Mouse (Mus musculus) spleen, postnatal 4 days (tissue): ENCODE measurements around the gene Gm10964.
A peak's percentile ranks its signal among the peaks of the same experiment; 100 is the strongest.

ENCODE experiments used
- DNase-seq, 2 experiments: peaks; one replicate each; pipeline ENCODE4 v3.0.0; 2022; ENCODE audit warnings: low spot score in 2 of 2

Gene Gm10964

DNA sequence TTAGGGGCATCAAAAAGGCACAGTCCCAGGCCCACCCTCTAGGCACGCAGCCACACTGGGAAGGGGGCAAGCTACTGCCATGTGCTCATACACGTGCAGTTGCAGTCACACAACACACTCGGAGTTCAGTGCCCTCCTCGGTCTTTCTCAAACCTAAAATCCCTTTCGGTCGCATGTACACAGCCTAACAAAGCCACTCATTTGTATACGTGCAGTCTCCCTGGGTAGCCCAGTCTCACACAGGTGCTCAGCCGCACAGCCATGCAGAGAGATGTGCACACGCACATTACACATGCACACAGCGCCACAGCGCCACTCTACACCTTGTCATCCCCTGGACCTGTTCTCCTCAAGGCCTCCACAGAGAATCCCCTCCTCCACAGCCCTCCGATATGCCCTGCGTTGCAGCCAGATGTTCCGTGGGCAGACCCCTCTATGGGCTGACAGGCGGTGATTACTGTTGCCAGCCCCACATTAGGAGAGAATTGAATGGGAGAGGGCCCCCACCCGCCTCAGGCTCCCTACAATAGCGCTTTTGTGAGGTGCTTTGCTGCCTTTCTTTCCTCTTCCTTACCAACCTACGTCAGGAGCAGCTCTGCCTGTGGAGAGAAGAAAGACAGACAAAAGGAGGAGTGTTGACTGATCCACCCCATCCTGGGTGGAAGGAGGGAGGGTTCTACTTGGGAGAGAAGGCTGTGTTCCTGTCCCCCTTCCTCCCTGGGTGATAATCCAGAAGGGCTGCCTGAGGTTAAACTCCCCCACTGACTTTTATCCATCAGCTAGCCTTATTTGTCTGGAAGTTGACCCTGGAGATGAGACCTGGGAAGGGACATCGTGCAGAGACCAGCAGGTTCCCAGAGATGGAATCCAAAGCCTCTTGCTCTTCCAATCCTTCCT lies 5.1 kb upstream of the Gm10964 start:
- DNase-seq: peak in 1 of 2 experiments; percentile 57

DNA sequence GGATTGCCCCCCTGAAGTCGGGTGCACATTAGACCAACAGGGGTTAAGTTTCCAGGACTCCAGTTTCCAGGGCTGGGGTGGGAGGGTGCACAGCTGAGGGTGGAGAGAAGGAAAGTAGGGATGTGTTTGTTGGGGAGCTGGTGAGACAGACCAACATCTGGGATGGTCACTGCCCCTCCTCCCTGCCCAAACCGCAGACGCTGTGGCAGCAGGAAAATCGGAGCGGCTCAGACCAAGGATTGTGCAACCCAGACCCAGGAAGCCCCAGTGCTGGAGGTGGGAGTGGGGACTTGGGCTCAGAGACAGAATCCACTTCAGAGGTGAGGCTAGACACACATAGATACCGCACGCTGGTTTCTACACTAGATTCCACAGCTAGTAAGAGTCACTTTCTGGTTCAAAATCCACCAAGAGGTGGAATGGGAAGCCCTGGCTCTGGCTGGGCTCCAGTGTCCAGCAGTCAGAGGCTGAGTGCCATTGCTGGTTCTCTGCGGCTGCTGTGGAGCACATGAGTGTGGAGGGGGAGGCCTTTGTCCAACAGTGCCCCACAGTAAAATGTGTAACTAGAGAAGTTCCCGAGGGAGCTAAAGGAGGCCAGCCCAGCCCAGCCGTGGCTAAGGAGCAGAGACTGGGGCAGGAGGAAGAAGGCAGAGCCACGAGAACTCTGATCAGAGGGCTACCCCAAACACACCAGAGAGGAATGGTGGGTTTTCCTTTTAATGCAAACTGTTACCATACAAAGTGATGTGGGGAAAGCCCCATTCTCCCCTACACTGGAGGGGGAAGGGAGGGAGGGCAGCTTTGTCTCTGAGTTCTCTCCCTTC lies 4.3 kb upstream of the Gm10964 start:
- DNase-seq: peak in 1 of 2 experiments; percentile 59

DNA sequence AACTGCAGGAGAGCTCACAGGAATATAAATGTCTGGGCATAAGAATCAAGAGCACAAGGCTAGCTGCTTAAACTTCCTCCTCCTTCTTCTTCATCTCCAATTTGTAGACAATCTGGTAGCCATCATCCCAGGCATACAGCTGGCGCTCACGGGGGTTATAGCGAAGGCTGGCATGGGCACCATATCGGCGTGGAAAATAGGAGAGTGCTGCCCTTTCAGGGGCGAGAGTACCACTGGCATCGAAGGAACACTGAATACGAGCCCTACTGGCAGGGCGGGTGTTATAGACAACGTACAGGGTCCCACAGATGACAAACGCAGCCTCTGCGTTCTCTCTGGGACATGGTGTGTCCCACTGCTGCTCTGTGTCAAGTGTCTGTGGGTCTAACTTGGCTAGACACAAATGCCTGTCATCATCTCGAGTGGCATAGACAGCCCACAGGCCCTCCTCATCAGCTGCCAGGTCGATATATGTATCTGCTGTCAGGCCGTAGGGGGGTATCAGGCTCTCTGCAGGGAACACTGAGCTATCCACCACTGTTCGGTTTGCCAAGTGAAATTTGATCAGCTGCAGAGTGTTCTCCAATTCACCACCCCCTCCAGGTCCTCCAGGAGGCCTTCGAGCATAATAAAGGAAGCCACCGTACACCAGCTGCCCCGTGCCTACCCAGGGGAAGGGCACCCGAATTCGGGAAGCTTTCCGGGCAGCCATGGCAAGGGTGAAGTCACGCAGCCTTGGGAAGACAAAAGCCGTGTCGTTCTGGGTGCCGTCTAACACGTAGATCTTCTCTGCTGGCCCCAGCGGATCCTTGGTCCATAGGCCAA lies 3.2 kb upstream of the Gm10964 start:
- peak in 1 of 2 experiments; percentile 58 for DNase-seq

DNA sequence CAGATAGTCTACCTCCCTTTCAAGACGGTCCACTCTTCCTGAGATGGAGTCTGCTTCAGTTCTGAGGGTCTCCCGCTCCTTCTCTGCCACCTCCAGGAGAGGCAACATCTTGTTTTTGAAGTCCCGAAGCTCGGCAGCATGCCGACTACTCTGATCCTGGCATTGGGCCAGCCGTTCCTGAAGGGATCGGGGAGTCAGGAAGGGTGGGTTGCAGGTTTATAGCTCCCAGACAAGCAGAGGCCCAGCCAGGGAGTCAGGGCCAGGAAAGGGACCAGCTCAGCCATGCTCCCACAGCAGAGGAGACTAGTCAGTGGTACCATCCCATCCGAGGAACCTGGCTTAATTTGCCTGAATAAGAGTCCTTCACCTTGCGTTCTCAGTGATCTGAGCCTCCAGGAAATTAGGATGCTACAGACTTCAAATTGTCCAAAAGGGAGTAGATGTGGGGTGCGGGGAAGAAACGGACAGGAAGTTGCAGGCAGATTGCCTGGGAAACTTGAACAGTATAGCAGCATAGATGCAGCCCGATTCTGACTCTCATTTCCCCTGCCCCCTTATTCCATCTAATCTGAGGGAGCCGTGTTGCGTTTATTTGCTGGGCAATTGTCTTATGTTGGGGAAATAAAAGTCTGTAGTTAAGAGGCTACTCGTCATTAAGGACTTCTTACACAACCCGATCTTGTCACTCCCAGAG lies 2.0 kb upstream of the Gm10964 start:
- no peak for DNase-seq

DNA sequence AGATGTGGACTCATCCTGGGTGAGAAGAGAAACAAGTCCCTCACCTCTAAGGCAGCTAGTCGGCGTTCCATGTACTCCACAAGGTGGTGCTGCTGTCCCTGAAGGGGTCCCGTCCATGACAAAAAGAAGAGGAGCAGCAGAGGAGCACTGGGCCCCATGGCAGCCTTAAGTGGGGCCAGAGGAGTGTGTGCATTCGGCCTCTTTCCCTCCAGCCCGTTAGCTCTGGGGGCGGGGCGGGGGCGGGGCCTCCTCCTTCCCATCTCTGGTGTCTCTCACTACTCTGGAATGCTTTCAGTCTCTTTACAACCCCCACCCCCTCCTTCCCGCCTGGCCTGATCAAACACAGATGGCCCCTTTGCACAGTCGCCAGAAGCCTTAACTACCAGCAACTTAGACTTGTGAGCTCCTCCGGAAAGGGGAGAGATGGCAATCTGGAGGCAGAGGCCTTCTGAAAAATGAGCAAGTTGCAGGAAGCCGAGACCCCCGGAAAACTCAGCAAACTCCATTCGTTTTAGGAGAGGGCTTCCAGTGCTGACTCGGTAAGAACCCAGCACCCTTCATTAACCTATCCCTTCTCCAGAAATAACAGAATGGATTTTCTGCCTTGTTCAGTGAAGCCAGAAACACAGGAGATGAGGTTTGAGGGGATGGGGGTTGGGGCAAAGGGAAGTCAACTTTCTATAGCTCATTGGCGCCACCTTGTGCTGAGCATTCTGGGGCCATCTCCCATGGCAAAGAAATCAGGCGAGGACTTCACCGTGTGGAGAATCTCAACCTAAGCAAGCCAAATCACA lies 1.2 kb upstream of the Gm10964 start, which contains the start of gene Olfml3:
Gene Olfml3 (minus strand): TSS at position 224 of the 794 bp plus-strand sequence.
- DNase-seq: peak; percentile 80 to 92

DNA sequence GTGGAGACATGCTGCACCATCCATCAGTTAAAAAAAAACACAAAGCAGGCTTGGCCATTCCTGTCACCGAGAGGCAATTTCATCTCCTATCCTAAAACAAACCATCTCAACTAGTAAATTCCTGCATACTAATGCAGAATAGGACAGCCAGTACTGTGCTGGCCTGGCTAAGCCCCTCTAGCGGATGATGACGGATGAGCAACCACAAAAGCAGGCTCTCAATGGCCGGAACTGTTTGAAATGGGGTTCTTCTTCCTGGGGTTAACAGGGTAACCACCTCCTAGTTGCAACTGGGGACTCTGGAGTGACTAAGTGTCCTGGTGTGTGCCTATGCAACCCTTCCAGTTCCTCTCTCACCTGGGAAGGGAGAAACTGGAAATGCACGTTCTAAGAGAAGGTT lies 1.2 kb downstream of the Gm10964 start:
- peak in 1 of 2 experiments; percentile 48 for DNase-seq

DNA sequence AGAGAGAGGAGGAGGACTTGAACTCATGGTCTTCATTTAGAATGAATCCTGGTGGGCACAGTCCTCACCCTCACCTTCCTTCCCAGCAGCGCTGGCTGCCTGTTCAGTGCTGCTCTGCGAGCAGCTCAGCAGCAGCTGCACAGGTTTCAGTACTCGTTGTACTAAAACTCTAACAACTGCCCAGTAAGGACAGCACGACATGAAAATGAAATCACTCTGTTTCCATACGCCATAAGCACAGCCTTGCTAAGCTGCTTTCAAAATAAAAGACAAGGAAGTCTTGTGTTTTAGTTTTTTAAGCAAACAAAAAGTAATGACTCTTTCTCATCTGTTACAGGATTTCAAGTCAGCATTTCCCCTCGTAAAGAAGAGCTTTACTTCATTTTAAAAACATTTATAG lies 4.0 kb downstream of the Gm10964 start:
- no peak for DNase-seq

DNA sequence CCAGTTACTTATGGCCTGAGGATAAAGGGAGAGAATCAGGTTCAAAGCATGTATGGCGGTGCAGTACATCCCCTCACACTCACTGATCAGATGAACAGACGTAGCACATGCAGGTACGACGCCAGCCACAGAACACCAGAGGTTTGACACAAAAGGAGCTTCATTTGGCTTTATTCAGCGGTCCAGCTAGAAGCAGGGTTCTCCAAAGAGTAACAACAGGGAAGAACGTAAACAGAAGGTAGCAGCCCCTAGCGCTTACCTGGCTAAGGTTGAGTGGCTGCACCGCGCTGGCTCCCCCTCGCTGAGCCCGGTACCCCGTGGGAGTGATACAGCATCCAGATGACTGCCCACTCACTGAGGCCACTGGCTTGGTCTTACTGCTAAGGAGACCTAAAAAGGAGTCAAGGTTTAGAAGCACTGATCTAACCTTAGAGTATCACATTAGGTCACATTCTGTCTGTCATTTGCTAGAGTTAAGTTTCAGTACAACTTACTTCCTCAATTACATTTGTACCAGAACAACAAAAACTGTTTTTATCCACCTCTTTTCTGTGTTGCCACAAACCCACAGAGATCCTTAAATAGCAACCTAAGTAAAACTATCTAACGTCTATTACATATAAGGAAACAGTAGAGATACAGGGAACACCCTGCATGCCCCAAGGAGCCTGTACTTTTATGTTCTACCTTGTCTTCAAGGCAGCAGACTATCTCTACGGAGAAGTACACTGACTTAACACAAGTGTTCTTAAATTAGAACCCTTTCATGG lies 6.0 kb downstream of the Gm10964 start:
- peak in 1 of 2 experiments; percentile 60 for DNase-seq

DNA sequence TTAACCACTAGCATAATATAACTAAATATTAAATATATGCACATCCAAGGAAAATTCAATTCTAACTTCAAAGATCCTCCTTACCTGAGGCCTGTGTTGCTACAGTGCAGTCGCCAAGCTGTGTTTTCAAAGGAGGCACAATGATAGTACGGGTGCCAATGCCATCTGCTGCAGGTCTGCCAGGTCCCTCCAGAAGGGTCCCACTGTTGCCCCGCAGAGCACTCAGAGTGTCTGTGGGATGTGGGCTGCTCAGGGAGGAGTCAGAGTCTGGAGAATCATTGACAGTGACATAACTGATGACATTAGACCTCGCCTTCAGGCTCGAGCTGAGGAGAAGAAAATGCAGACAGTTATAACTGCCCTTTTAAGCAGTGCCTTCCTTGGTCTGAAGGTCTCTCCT lies 7.5 kb downstream of the Gm10964 start:
- DNase-seq: no peak

DNA sequence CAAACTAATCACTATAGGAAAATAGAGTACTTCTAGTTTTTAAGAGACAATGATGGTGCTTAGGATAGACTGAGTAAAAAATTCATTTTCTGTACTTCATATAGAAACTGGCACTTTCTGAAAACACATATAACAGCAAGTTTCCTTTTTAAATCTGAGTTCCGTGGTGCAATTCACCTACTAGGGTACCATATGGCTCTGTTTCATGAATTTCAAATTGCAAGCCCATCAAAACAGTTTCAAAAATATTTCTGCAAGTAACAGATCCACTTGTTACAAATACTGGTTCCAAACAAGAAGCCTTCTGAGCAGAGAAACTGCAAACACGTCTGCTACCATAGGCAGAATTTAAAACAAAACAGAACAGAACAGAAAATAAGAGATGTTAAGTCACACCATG lies 12.4 kb downstream of the Gm10964 start:
- no peak for DNase-seq

DNA sequence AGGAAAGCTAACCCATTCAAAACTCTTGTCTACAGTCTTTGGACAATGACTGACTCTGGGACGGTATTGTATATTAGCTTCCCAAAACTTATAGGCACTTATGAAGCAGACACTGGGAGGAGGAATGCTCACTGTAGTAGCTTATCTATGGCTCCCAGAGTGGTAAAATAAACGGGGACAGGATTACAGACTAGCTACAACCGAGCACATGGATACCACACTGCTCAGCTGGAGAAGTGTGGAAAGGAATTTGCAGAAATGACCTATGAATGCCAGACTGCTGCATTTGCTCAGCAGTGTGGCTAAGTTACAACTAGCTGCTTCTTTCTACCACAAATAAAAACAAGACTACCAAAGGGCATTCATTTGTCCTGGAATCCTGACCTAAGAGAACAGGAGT lies 16.2 kb downstream of the Gm10964 start:
- DNase-seq: no peak

DNA sequence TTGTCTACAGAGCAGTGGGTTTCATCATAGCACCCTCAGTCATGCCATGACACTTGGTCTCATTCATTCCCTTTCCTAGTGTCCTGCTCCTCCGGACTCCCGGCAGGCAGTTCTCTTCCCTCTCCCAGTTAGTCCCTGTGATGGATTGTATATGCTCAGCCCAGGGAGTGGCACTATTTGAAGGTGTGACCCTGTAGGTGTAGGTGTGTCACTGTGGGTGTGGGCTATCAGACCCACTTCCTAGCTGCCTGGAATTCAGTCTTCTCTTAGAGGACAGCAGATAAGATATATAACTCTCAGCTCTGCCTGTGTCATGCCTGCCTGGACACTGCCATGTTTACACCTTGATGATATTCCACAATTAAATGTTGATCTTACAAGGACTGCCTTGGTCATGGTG lies 17.8 kb downstream of the Gm10964 start:
- no peak for DNase-seq

DNA sequence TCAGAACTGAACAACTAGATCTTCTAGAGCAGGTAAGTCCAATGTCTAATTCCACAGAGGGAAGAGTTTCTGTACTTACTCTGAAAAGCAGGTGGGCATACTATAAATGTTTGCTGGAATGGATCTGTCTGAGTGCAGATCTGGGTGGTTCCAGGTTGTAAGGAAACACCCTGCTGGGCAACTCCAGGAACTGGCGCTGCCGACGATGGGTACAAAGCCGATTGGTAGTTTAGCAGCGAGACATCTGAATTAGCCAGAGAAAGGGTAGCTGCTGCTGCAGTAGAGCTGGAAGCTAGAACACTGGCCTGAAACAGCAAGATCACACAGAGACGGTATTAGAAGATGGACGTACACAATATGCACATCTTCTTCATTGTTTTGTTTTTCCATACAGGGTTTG lies 19.3 kb downstream of the Gm10964 start:
- DNase-seq: no peak

DNA sequence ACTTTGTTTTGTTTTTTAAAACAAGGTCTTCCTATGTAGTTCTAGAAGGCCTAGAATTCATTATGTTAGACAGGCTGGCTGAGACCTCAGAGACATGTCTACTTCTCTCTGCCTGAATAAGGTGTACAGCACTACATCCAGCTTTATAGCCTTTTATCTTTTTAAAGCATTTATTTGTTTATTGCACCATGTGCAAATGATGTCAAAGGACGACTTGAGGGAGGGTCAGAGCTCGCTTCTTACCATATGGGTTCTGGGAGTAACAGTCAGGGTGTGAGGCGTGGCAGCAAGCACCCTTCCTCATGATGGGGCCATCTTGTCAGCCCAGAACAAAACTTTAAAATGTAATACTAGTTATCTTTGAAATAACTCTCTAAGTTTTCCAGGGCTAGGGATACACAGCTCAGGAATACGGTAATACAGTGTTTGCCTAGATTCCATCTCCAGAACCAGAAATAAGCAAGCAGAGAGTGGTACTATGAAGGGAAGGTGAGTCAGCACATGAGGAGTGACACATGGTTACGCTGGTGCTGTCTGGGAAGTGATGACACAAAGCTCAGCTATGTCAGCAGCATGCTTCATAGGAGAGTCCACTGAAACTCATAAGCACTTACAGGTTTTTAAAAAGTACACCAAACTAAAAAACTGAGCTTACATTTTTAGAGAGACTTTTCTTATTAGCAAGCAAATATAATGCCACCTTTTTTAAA lies 20.2 kb downstream of the Gm10964 start:
- DNase-seq: no peak

DNA sequence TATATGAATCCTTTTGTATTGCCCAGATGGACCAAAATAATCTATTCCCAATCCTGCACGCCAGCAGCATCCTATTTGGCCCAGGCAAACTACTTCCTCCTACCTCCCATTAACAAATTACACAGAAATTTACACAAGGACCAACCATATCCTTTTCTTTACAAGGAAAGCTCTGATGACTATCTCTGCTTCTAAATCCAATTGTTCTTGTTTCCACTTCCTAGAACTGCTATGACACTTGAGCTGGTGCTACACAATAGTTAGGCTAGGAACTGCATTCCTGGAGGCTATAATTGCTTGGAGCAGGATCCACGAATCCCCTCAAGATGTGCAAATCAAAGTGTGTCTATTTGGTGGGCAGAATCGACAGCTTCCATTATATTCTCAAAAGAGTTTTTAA lies 27.6 kb downstream of the Gm10964 start:
- no peak for DNase-seq

DNA sequence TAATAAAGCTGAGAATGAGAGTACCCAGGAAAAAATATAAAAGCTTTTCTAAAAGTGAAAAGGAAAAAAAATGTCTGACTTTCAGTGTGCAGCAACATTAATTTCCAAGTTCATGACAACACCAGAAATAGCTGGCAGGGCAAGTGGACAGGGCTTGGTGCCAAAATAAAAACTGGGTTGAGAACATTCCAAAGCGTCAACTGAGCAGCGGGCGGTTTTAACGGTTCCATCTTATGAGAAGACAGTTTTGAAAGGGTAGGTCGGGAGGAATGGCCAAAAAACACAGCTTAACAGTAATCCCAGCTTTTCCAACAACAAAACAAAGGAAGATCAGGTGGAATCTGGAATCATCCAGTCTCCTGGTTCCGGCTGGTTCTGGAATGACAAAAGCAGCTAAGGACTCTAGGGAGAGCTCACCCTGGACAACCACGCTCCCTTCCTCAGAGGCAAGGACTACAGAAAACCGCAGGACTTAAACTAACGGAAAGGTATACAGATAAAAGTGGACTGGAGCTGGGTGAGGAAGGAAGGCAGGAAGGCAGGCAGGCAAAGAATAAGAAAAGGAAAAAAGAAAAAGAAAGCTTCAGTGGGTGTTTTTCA lies 32.5 kb downstream of the Gm10964 start:
- no peak for DNase-seq

DNA sequence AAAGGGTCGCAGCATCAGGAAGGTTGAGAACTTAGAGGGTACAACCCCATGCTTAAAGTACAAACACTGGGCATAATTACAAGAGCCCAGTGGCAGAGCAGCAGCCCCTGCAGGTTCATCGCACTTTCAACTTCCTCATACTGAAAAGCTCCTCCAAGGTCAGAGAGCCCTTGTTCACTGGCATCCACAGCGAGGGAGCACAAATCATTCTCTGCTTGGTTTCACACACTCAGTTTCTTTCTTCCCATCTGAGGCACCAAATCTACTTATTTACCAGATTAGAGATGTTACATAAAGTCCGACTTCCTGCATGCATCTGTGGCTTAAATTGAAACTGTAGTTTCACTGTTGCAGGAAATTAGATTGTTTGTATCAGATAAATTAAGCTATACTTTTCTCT lies 33.7 kb downstream of the Gm10964 start:
- no peak for DNase-seq

DNA sequence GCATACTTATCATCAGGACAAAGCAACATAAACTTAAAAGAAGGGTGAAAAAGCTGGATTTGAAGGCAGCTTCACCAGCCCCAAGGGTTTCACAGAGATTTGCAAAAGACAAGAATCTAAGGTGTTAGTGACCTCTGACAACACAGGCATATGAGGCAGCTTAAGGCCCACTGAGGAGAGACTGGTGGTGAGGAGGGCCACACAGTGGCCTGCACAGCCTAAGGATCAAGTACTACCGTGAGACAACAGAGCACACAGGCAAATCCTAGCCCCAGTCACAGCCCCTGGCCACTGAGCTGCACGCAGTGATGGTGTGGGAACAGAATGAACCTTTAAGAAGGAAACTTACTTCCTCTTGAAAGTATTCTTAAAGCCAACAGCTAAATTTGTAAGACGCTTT lies 34.3 kb downstream of the Gm10964 start:
- DNase-seq: no peak

DNA sequence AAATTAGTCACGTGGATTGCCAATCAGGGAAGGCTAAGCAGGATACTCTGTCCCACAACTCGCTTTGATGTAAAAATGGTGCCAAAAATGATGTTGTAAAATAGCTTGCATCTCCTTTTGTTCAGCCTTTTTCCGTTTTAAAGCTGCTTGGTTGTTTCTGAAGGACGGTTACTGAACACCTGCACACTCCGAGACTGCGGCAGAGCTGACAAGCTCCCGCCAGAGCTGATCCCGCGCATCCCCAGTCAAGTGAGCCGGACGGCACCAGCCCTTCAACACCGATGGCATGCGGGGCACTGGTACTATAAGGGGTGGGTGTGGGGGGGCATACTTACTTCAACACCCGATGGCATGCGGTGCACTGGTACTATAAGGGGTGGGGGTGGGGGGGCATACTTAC lies 34.8 kb downstream of the Gm10964 start:
- DNase-seq: no peak
